Mouse (Mus musculus) adrenal gland, postnatal 25 days (tissue): ENCODE results near the gene Cldn4. TPM values are rescaled to one million over a fixed set of nuclear protein-coding genes. Genes with fewer than 3 reads are reported as not detected.
"Not testable (repeated sequence)": the region's sequence is repeated elsewhere in the genome, so short reads cannot be mapped to it uniquely, and the experiment has no call there.

Experiments
- DNase-seq: peaks from one replicate; pipeline ENCODE4 v3.0.0; 2021; ENCODE audit warnings: mixed read lengths
- long read RNA-seq: library from polyadenylated mRNA; stranded (forward); transcript quantifications from one replicate; pipeline ENCODE4 v2.0.0, GENCODE M21; 2021
- total RNA-seq: library from RNA; stranded (reverse); gene quantifications from 2 replicates; pipeline ENCODE4 v1.2.3, GENCODE M21; 2021

Cldn4 gene
- total RNA-seq: not detected in 2 replicates
- long read RNA-seq: 0 reads

- DNase-seq: no peak
Observed at GRCm38 (mm10) chr5:134946857-134947255, at the start of gene Cldn4. Cldn4 (minus strand) TSS chr5:134946934.

- no peak for DNase-seq
Observed at GRCm38 (mm10) chr5:134992566-134992965, 45.8 kb upstream of the Cldn4 start.

DNA sequence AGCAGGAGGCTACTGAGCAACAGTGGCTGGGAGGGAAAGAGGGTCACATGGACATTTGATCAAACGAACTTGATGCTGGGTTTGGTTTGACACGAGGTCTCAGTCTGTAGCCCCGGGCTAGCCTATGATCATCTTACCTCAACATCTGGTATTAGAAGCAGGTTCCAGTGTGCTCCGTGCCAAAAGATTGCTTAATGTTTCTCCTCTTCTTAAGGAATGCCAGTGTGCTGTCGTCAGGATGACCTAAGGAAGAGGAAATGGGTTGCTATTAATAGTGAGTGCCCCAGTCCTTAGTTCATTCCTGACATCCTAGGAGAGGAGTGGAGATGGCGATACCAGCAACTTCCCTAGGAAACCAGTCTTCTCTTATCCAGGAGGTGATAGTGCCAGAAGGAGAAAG, 43.0 kb upstream of the Cldn4 start:
- DNase-seq: no peak

DNA sequence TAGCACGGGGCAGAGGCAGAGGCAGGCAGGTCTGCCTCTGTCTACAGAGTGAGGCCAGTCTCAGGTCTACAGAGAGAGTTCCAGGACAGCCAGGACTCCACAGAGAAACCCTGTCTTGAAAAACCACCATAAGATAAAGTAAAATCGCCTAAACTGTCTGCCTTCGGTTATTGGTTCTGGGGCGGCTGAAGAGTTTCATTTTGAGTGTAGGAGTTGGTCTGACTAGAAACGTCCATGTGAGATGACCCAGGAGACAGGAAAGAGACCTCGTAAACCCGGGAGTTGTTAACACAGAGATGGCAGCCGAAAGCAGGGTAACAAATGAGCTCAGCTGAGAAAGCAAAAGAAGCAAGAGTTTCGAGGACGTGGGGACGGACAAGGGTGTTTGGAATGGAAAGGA, 42.4 kb upstream of the Cldn4 start:
- no peak for DNase-seq

GRCm38 (mm10) chr5:134986298-134987268, 39.8 kb upstream of the Cldn4 start:
- DNase-seq: no peak

GRCm38 (mm10) chr5:134985633-134986297, 39.0 kb upstream of the Cldn4 start, which contains the start of gene Cldn3:
Cldn3 (plus strand) TSS chr5:134986214.
- DNase-seq: peak; percentile 20

- DNase-seq: no peak
Observed at GRCm38 (mm10) chr5:134983771-134984170, 37.0 kb upstream of the Cldn4 start.

- DNase-seq: no peak
Observed at GRCm38 (mm10) chr5:134983111-134983510, 36.4 kb upstream of the Cldn4 start.

DNA sequence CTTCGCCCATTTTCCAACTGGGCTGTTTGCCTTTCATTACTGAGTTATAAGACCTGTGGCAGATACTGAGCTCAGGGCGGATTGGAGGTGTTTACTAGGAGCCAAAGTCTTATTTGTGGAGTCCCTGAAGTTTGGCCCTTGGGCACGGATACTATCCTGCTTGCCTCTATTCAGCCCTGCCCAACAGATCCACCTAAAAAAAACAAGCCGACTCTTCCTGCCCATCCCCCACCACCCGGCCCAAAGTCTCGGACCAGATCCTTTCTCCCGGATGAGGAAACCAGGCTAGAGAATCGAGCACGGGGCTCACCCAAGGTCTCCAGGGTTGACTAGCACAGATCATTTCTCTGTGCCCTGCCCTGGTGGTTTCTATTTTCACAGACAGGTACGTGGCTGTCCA, 34.4 kb upstream of the Cldn4 start:
- no peak for DNase-seq

DNA sequence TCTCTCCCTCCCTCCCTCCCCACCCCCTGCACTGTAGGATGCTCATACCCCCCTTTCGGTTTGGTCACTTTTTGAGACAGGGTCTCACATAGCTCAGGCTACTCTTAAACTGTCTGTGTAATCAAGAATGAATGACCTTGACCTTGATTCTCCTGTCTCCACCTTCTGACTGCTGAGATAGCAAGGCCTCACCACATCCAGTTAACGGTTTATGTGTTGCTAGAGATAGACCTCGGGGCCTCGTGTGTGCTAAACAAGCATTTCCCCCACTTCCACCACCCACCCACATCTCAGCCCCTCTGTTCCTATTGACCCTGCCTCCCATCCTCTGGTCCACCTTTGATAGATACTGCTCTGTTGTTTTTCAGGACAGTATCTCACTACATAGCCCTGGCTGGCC, 31.1 kb upstream of the Cldn4 start:
- no peak for DNase-seq

DNA sequence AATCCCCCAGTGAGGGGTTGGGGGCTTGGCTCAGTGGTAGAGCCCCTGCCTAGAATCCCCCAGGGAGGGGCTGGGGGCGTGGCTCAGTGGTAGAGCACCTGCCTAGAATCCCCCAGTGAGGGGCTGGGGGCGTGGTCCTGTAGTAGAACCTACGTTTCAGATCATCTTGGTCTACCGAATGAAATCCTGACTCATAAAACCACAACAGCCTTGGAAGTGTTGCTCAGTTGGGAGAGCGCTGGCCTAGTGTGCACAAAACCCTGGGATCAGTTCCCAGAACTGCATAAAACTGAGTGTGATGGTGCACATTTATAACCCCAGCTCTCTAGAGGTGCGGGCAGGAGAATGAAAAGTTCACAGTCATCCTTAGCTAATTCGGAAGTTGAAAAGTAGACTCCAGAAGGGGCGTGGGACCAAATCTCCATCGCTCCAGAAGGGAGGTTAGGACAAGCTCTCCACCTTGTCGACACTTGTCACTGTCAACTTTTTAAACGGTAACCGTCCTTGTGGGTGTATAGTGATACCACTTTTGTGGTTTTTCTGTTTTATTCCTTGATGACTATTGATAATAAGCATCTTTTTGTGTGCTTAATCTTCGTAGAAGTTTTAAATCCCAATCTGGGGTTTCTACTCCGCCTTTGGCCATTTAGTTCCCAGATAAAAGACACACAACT, 30.0 kb upstream of the Cldn4 start:
- DNase-seq: no peak

DNA sequence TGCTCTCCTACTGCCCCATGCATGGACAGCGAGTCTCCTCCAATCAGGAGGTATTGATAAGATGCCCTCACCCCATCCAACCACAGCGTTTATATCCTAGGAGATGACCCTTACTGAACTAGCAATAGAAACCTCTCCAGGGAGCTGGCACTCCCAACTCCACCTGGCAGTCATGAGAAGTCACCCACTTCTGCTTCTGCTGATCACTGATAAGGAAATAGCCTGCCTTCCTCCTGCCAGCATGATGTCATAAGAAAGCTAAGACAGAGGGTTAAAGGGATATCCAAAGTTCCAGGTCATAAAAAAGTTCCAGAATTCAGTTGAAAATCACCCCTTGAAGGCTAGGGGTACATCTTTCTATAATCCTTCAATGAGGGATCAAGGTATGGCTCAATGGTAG, 29.4 kb upstream of the Cldn4 start:
- no peak for DNase-seq

DNA sequence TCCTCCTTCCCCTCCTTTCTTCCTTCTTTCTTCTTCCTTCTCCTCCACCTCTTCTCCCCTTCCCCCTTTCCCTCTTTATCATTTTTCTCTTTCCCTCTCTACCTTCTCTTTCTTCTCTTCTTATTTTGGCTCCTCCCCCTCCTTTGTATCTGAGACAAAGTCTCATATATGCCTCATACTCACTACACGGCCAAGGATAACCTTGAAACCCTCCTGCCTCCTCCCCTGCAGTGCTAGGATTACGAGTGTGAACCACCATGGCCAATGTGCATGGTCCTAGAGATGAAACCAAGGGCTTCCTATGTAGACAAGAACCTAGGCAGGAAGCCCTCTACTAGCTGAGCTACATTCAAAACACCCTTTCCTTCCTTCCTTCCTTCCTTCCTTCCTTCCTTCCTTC, 28.2 kb upstream of the Cldn4 start:
- no peak for DNase-seq

DNA sequence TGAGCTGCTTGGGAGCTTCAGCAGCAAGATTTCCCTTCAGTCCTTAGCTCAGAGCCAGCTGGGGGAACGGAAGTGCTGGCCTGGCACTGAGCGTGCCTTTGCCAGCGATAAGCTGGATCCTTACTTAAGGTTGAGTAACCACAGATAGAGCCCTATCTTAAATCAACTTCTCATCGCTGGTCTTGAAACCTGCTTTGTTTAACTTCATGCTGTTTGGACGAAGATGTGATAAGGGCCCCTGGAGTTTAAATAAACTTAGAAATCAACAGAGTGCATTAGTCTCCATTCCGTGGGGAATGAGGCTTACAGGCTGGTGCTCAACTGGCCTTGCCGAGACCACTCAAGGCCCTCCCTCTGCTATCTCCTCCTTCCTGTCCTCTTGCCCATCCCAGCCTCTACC, 27.6 kb upstream of the Cldn4 start:
- DNase-seq: no peak

- no peak for DNase-seq
Observed at GRCm38 (mm10) chr5:134973526-134973925, 26.8 kb upstream of the Cldn4 start.

DNA sequence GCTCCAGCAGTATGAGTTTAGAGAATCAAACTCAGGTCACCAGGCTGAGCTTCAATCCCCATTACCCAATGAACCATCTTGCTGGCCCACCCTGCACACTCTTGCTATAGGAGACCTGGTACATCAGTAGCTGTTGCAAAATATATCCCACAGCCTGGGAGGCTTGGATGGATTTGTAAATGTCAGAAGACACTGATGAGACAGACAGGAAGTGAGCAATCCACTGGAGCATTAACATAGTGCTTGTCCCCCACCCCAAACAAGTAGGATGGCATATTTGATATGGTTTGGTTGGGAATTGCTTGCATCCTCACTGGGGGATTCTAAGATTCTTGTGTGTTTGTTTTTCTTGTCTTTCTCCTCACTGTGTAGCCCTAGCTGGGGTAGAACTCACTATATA, 26.3 kb upstream of the Cldn4 start:
- no peak for DNase-seq

DNA sequence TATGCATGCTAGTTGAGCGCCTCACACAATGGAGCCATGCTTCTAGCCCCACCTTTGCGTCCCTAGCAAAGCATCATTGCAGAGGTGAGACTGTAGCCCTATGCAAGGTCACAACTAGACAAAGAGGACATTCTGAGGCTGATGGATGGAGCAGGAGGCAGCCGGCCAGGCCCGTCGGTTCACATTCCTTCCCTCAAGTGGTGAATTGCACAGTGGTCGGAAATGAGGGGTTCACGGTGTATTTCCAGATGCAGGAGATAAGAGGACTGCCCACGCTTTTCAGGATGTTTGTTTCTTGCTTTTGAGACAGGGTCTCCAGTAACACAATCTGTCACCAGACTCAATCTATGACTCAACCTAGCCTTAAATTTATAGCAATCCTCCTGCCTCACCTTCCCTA, 23.9 kb upstream of the Cldn4 start:
- no peak for DNase-seq

GRCm38 (mm10) chr5:134967164-134967944, 20.6 kb upstream of the Cldn4 start:
- DNase-seq: no peak

- DNase-seq: peak; percentile 49
Observed at GRCm38 (mm10) chr5:134965852-134966821, 19.4 kb upstream of the Cldn4 start.

- DNase-seq: peak; percentile 63
Observed at GRCm38 (mm10) chr5:134965473-134965851, 18.7 kb upstream of the Cldn4 start.

DNA sequence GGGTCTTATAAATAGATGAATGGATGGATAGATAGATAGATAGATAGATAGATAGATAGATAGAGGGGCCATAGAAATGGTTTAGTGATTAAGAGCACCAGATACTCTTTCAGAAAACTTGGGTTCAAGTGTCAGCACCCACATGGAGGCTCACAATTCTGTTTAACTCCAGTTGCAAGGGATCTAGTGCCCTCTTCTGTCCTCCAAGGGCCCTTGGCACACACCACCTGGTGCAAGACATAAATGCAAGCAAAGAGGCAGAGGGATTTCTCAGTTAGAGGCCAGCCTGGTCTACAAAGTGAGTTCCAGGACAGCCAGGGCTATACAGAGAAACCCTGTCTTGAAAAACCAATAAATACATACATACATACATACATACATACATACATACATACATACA, 17.9 kb upstream of the Cldn4 start:
- DNase-seq: not testable (repeated sequence)
